Mouse (Mus musculus): Measurements from ENCODE around the gene Zg16.

- no peak for TF ChIP-seq POLR2A (IDR thresholded peaks at IDR 0.05; ENCODE audit: borderline replicate concordance, control insufficient read depth, low read depth, low read length)
- no peak for TF ChIP-seq CTCF (IDR thresholded peaks at IDR 0.05; ENCODE audit: control insufficient read depth, insufficient read depth, low read length)
Measured at GRCm38 (mm10) chr7:127012374-127012773, 74.8 kb downstream of the Zg16 start.

All from bone marrow, adult 2 months (tissue).